Mouse (Mus musculus) cerebellum, postnatal 36 days (tissue): Measurements from ENCODE around the gene Trp53bp2.

Experiments
- DNase-seq, 2 experiments: peaks; one replicate each; pipeline ENCODE4 v3.0.0; 2021 to 2022; ENCODE audit warnings: mixed read lengths in 2 of 2

Trp53bp2 gene

GRCm38 (mm10) chr1:182461813-182462212 is 52.8 kb downstream of the Trp53bp2 start:
- peak; percentile 89 to 93 for DNase-seq

- no peak for DNase-seq
Measured at GRCm38 (mm10) chr1:182465309-182465708, 56.3 kb downstream of the Trp53bp2 start.

GRCm38 (mm10) chr1:182465978-182466377 is 57.0 kb downstream of the Trp53bp2 start:
- DNase-seq = no peak

GRCm38 (mm10) chr1:182475005-182475796 is 66.2 kb downstream of the Trp53bp2 start:
- no peak for DNase-seq

- no peak for DNase-seq
Measured at GRCm38 (mm10) chr1:182478935-182479334, 70.0 kb downstream of the Trp53bp2 start.

GRCm38 (mm10) chr1:182481138-182481537 is 72.2 kb downstream of the Trp53bp2 start:
- DNase-seq = no peak

- no peak for DNase-seq
Measured at GRCm38 (mm10) chr1:182481646-182482295, 72.8 kb downstream of the Trp53bp2 start.

- no peak for DNase-seq
Measured at GRCm38 (mm10) chr1:182482991-182483909, 74.3 kb downstream of the Trp53bp2 start.

- DNase-seq = no peak
Measured at GRCm38 (mm10) chr1:182483910-182484274, 74.9 kb downstream of the Trp53bp2 start.

GRCm38 (mm10) chr1:182488503-182488902 is 79.5 kb downstream of the Trp53bp2 start:
- no peak for DNase-seq

- DNase-seq = peak; percentile 84 to 89
Measured at GRCm38 (mm10) chr1:182489803-182490452, 81.0 kb downstream of the Trp53bp2 start.

GRCm38 (mm10) chr1:182490568-182490967 is 81.6 kb downstream of the Trp53bp2 start:
- DNase-seq = no peak

GRCm38 (mm10) chr1:182491839-182492238 is 82.9 kb downstream of the Trp53bp2 start:
- no peak for DNase-seq

GRCm38 (mm10) chr1:182494285-182495145 is 85.5 kb downstream of the Trp53bp2 start:
- no peak for DNase-seq

- no peak for DNase-seq
Measured at GRCm38 (mm10) chr1:182496685-182497084, 87.7 kb downstream of the Trp53bp2 start.

- DNase-seq = no peak
Measured at GRCm38 (mm10) chr1:182497736-182498135, 88.8 kb downstream of the Trp53bp2 start.

GRCm38 (mm10) chr1:182499443-182500089 is 90.6 kb downstream of the Trp53bp2 start:
- no peak for DNase-seq

- no peak for DNase-seq
Measured at GRCm38 (mm10) chr1:182500224-182500623, 91.3 kb downstream of the Trp53bp2 start.

GRCm38 (mm10) chr1:182500843-182501242 is 91.9 kb downstream of the Trp53bp2 start:
- no peak for DNase-seq

GRCm38 (mm10) chr1:182501815-182502405 is 92.9 kb downstream of the Trp53bp2 start:
- DNase-seq = no peak
